Mouse (Mus musculus) WW6 (cell line): ENCODE results near the gene Ndufaf8.

ENCODE experiments used
- DNase-seq: peaks from one replicate; pipeline ENCODE4 v3.0.0-alpha.2; 2013; ENCODE audit warnings: low read depth, low spot score

The Ndufaf8 gene

GRCm38 (mm10) chr11:120134148-120134547 lies 35.4 kb downstream of the Ndufaf8 start:
- no peak for DNase-seq

DNA sequence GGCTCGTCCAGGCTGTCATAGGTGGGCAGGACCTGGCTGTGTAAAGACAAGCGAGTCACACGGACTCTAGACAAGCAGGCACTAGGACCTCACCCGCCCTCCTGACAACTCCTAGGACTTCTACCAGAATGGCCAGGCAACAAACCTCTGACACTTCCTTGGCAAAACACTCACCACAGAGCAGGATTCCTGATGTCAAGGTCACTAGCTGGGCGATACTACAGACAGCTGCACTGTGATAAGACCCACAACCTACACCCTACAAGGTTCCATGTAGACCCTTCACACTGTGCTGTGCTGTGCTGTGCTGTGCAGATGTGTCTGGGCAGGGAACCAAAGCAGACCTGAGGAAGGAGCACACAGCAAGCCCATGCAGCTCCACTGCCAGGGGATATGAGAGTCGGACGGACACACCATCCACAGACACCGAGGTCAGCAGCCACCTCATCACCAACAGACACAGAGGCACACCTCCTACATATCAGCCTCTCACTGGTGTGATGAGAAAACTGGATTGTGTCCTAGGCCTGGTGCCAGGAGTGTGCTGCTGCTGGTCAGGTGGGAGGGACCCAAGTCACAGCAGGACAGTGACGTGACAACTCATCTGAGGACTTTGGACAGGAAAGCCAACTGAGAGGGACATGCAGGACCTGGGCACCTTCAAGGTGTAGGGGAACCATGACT lies 36.3 kb downstream of the Ndufaf8 start:
- no peak for DNase-seq

- no peak for DNase-seq
Measured at GRCm38 (mm10) chr11:120136195-120136594, 37.5 kb downstream of the Ndufaf8 start.

DNA sequence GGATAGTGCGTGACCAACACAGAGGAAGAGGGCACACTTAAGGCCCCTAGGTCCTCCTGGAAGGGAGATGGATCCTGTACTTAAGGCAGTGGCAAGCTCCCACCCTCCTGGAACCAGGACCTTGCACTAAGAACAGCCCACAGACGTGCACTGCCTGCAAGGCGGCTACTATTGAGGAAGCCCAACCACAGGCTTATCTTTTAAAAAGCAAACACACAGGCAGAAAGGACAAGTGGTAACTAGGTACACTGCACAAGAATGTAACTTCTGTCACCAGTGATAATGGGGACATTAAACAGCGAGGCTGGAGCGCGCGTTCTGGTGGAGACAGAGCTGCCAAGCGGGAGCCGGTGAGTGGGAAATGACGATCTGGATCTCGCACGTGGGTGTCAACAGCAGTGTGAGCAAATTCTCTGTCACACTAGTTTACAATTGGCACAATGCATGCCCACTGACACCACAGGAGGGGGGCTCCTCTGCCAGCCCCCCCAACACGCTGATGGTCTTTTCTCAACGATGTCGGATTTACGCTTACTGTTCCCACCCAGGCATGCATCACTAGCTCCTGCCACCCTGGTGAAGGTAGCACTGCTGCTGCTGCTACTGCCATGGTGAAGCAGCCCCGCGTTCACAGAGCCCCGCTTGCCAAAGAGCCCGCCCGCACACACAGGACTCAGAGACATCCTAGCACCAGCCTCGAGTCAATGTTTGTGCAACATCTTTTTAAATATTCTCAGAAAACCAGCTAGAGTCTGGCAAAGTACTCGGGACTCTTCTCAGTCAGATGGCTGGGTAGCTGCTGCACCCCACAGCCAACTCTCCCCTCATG lies 38.3 kb downstream of the Ndufaf8 start:
- DNase-seq = no peak

DNA sequence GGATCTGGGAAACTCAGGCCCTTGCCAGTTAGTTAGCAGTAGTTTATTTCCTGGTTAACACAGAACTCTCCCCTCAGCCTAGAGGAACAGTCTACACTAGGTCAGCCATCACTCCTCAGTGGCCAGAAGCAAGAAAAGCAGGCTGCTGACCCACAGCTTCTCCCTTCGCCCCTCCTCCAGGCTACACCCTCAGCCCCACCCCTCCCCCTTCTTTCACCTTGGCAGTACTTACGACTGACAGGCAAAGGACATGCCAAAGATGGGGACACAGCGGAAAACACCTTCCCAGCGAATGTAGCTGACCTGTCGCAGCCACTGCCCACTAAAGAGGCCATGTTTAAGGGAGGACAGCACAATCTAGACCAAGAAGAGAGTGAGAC lies 38.9 kb downstream of the Ndufaf8 start:
- no peak for DNase-seq

- no peak for DNase-seq
Measured at GRCm38 (mm10) chr11:120139309-120139731, 40.6 kb downstream of the Ndufaf8 start.

DNA sequence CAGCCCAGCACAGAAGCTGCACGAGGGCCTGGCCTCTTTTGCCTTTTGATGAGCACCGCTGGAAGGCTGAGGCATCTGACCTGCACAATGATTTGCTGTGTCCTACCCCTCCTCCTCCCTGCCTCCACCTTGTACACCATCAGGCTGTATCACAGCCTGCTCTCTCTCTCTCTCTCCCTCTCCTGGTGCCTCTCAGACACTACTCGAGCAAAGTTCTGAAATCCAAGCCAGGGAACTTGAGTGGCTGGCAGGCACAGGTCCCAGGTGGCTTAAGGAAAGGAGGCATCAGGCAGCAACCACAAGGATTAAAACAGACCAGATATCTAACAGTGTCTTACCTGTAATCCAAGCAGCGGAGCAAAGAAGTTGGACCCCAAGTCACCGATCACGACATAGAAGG lies 41.5 kb downstream of the Ndufaf8 start:
- DNase-seq = no peak

DNA sequence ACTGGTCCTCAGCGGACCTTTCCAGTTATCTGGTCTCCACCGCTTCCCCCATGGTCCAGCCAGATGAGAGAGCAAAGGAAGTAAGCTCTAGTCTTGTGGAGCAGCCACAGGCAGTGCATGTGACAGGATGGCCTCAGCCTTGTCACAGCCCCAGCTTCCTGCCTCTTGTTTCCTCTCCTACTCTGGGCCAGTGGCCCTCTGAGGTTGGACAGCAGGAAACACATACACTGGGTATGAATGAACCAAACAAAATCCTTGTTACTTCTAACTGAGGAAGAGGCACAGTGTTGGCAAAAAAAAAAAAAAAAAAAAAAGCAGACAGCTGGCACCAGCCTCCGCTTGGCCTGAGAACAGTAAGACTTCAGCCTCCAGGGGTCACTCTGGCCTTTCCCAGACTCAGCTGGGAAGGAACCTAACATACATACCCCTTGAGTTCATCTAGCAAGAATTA lies 43.9 kb downstream of the Ndufaf8 start:
- DNase-seq = no peak

- no peak for DNase-seq
Measured at GRCm38 (mm10) chr11:120143708-120144497, 45.2 kb downstream of the Ndufaf8 start.

GRCm38 (mm10) chr11:120148201-120148855 lies 49.6 kb downstream of the Ndufaf8 start:
- DNase-seq = no peak

- DNase-seq = no peak
Measured at GRCm38 (mm10) chr11:120149510-120150200, 50.9 kb downstream of the Ndufaf8 start.
